Mouse (Mus musculus): ENCODE data around the gene Elk4. TPM values are rescaled to one million over a fixed set of nuclear protein-coding genes. Genes with fewer than 3 reads are reported as not detected.

The Elk4 gene
- polyA plus RNA-seq, 1 experiment from 2014 or later: 17.1 TPM

GRCm38 (mm10) chr1:131976886-131977285 lies 30.5 kb upstream of the Elk4 start:
- Histone ChIP-seq H3K4me2 (ENCODE audit: low read length) (no peak overlapping the region), H3K4me3 (replicated peaks; ENCODE audit: low read depth, low read length) (no peak overlapping the region), H3K27ac (replicated peaks; ENCODE audit: low read depth, low read length) (no peak overlapping the region), H3K9me3 (ENCODE audit: control insufficient read depth, low read length) (no peaks in the 10 kb centered on the region), H3K4me1 (ENCODE audit: control insufficient read depth, insufficient read depth, low read length) (peaks cover 19% of the 10 kb centered on the region), H3K9ac (replicated peaks; ENCODE audit: low read length) (no peak overlapping the region), H3K27me3 (ENCODE audit: control insufficient read depth, insufficient read depth, low read length) (no peaks in the 10 kb centered on the region), H3K36me3 (ENCODE audit: control insufficient read depth, insufficient read depth, low read length) (no peaks in the 10 kb centered on the region)
- WGBS: 85% methylated on average over 5 of the region's 5 CpGs
- ATAC-seq (ENCODE audit: low FRiP score, low TSS enrichment) (no peak), DNase-seq (no peak)

GRCm38 (mm10) chr1:131980471-131980870 lies 26.9 kb upstream of the Elk4 start:
- Histone ChIP-seq H3K4me3 (replicated peaks; ENCODE audit: low read depth, low read length) (no peak overlapping the region), H3K4me2 (ENCODE audit: low read length) (no peak overlapping the region), H3K27me3 (ENCODE audit: control insufficient read depth, insufficient read depth, low read length) (no peaks in the 10 kb centered on the region), H3K36me3 (ENCODE audit: control insufficient read depth, insufficient read depth, low read length) (no peaks in the 10 kb centered on the region), H3K9ac (replicated peaks; ENCODE audit: low read length) (no peak overlapping the region), H3K27ac (replicated peaks; ENCODE audit: low read depth, low read length) (no peak overlapping the region), H3K9me3 (ENCODE audit: control insufficient read depth, low read length) (no peaks in the 10 kb centered on the region), H3K4me1 (ENCODE audit: control insufficient read depth, insufficient read depth, low read length) (no peaks in the 10 kb centered on the region)
- WGBS: 30% methylated on average over 2 of the region's 2 CpGs
- DNase-seq (no peak), ATAC-seq (ENCODE audit: low FRiP score, low TSS enrichment) (no peak)

- ATAC-seq (ENCODE audit: low FRiP score, low TSS enrichment): peak; percentile 61
- Histone ChIP-seq H3K36me3 (ENCODE audit: control insufficient read depth, insufficient read depth, low read length) (no peaks in the 10 kb centered on the region), H3K4me2 (ENCODE audit: low read length) (no peak overlapping the region), H3K9me3 (ENCODE audit: control insufficient read depth, low read length) (no peaks in the 10 kb centered on the region), H3K27ac (replicated peaks; ENCODE audit: low read depth, low read length) (no peak overlapping the region), H3K4me1 (ENCODE audit: control insufficient read depth, insufficient read depth, low read length) (no peaks in the 10 kb centered on the region), H3K4me3 (replicated peaks; ENCODE audit: low read depth, low read length) (no peak overlapping the region), H3K27me3 (ENCODE audit: control insufficient read depth, insufficient read depth, low read length) (no peaks in the 10 kb centered on the region), H3K9ac (replicated peaks; ENCODE audit: low read length) (no peak overlapping the region)
- 45% methylated on average over 12 of the region's 12 CpGs for WGBS
- peak; percentile 89 for DNase-seq
Observed at GRCm38 (mm10) chr1:131981378-131982013, 25.9 kb upstream of the Elk4 start.

GRCm38 (mm10) chr1:131982907-131983306 lies 24.5 kb upstream of the Elk4 start:
- WGBS: 19% methylated on average over 5 of the region's 5 CpGs
- peak; percentile 88 for DNase-seq

GRCm38 (mm10) chr1:131983806-131984205 lies 23.6 kb upstream of the Elk4 start:
- ATAC-seq (ENCODE audit: low FRiP score, low TSS enrichment): no peak
- no peaks in the 10 kb centered on the region for H3K27me3 ChIP-seq (ENCODE audit: control insufficient read depth, insufficient read depth, low read length)
- H3K27ac ChIP-seq (replicated peaks; ENCODE audit: low read depth, low read length): no peak overlapping the region
- no peaks in the 10 kb centered on the region for H3K9me3 ChIP-seq (ENCODE audit: control insufficient read depth, low read length)
- WGBS: 85% methylated on average over 2 of the region's 2 CpGs
- H3K36me3 ChIP-seq (ENCODE audit: control insufficient read depth, insufficient read depth, low read length): no peaks in the 10 kb centered on the region
- no peaks in the 10 kb centered on the region for H3K4me1 ChIP-seq (ENCODE audit: control insufficient read depth, insufficient read depth, low read length)
- no peak overlapping the region for H3K4me3 ChIP-seq (replicated peaks; ENCODE audit: low read depth, low read length)
- no peak for DNase-seq
- no peak overlapping the region for H3K4me2 ChIP-seq (ENCODE audit: low read length)
- no peak overlapping the region for H3K9ac ChIP-seq (replicated peaks; ENCODE audit: low read length)

More at GRCm38 (mm10) chr1:131982907-131983306, 24.5 kb upstream of the Elk4 start:
- H3K4me1 ChIP-seq (ENCODE audit: control insufficient read depth, insufficient read depth, low read length): no peaks in the 10 kb centered on the region
- peak; percentile 31; the same call in 1 of the 2 replicates for ATAC-seq (ENCODE audit: low FRiP score, low TSS enrichment)
- H3K27ac ChIP-seq (replicated peaks; ENCODE audit: low read depth, low read length): no peak overlapping the region
- no peak overlapping the region for H3K9ac ChIP-seq (replicated peaks; ENCODE audit: low read length)
- H3K4me3 ChIP-seq (replicated peaks; ENCODE audit: low read depth, low read length): no peak overlapping the region
- H3K27me3 ChIP-seq (ENCODE audit: control insufficient read depth, insufficient read depth, low read length): no peaks in the 10 kb centered on the region
- H3K9me3 ChIP-seq (ENCODE audit: control insufficient read depth, low read length): no peaks in the 10 kb centered on the region
- no peaks in the 10 kb centered on the region for H3K36me3 ChIP-seq (ENCODE audit: control insufficient read depth, insufficient read depth, low read length)
- no peak overlapping the region for H3K4me2 ChIP-seq (ENCODE audit: low read length)

GRCm38 (mm10) chr1:131987432-131987831 lies 20.0 kb upstream of the Elk4 start:
- no peak overlapping the region for H3K27ac ChIP-seq (replicated peaks; ENCODE audit: low read depth, low read length)
- DNase-seq: no peak
- H3K9ac ChIP-seq (replicated peaks; ENCODE audit: low read length): no peak overlapping the region
- H3K27me3 ChIP-seq (ENCODE audit: control insufficient read depth, insufficient read depth, low read length): no peaks in the 10 kb centered on the region
- H3K4me2 ChIP-seq (ENCODE audit: low read length): no peak overlapping the region
- no peaks in the 10 kb centered on the region for H3K9me3 ChIP-seq (ENCODE audit: control insufficient read depth, low read length)
- no peak overlapping the region for H3K4me3 ChIP-seq (replicated peaks; ENCODE audit: low read depth, low read length)
- 59% methylated on average over 15 of the region's 15 CpGs for WGBS
- no peak for ATAC-seq (ENCODE audit: low FRiP score, low TSS enrichment)
- no peaks in the 10 kb centered on the region for H3K4me1 ChIP-seq (ENCODE audit: control insufficient read depth, insufficient read depth, low read length)
- H3K36me3 ChIP-seq (ENCODE audit: control insufficient read depth, insufficient read depth, low read length): no peaks in the 10 kb centered on the region

GRCm38 (mm10) chr1:131989476-131989875 lies 17.9 kb upstream of the Elk4 start:
- ATAC-seq (ENCODE audit: low FRiP score, low TSS enrichment) (no peak), DNase-seq (no peak)
- H3K4me1 ChIP-seq (ENCODE audit: control insufficient read depth, insufficient read depth, low read length): no peaks in the 10 kb centered on the region
- no peak overlapping the region for H3K4me2 ChIP-seq (ENCODE audit: low read length)
- 75% methylated on average over 4 of the region's 4 CpGs for WGBS
- no peaks in the 10 kb centered on the region for H3K36me3 ChIP-seq (ENCODE audit: control insufficient read depth, insufficient read depth, low read length)
- H3K27ac ChIP-seq (replicated peaks; ENCODE audit: low read depth, low read length): no peak overlapping the region
- H3K4me3 ChIP-seq (replicated peaks; ENCODE audit: low read depth, low read length): no peak overlapping the region
- no peaks in the 10 kb centered on the region for H3K9me3 ChIP-seq (ENCODE audit: control insufficient read depth, low read length)
- no peaks in the 10 kb centered on the region for H3K27me3 ChIP-seq (ENCODE audit: control insufficient read depth, insufficient read depth, low read length)
- no peak overlapping the region for H3K9ac ChIP-seq (replicated peaks; ENCODE audit: low read length)

- ATAC-seq (ENCODE audit: low FRiP score, low TSS enrichment): no peak
- H3K36me3 ChIP-seq (ENCODE audit: control insufficient read depth, insufficient read depth, low read length): no peaks in the 10 kb centered on the region
- H3K27ac ChIP-seq (replicated peaks; ENCODE audit: low read depth, low read length): no peak overlapping the region
- 93% methylated on average over 9 of the region's 9 CpGs for WGBS
- no peaks in the 10 kb centered on the region for H3K4me1 ChIP-seq (ENCODE audit: control insufficient read depth, insufficient read depth, low read length)
- H3K9me3 ChIP-seq (ENCODE audit: control insufficient read depth, low read length): no peaks in the 10 kb centered on the region
- H3K4me3 ChIP-seq (replicated peaks; ENCODE audit: low read depth, low read length): no peak overlapping the region
- H3K27me3 ChIP-seq (ENCODE audit: control insufficient read depth, insufficient read depth, low read length): no peaks in the 10 kb centered on the region
- H3K4me2 ChIP-seq (ENCODE audit: low read length): no peak overlapping the region
- no peak for DNase-seq
- no peak overlapping the region for H3K9ac ChIP-seq (replicated peaks; ENCODE audit: low read length)
Observed at GRCm38 (mm10) chr1:131990083-131990760, 17.2 kb upstream of the Elk4 start.

GRCm38 (mm10) chr1:131992561-131993001 lies 14.8 kb upstream of the Elk4 start:
- Histone ChIP-seq H3K9me3 (ENCODE audit: control insufficient read depth, low read length) (no peaks in the 10 kb centered on the region), H3K27ac (replicated peaks; ENCODE audit: low read depth, low read length) (no peak overlapping the region), H3K27me3 (ENCODE audit: control insufficient read depth, insufficient read depth, low read length) (no peaks in the 10 kb centered on the region), H3K36me3 (ENCODE audit: control insufficient read depth, insufficient read depth, low read length) (no peaks in the 10 kb centered on the region), H3K4me1 (ENCODE audit: control insufficient read depth, insufficient read depth, low read length) (no peaks in the 10 kb centered on the region), H3K4me2 (ENCODE audit: low read length) (no peak overlapping the region), H3K4me3 (replicated peaks; ENCODE audit: low read depth, low read length) (no peak overlapping the region), H3K9ac (replicated peaks; ENCODE audit: low read length) (no peak overlapping the region)
- 85% methylated on average over 7 of the region's 7 CpGs for WGBS
- no peak for ATAC-seq (ENCODE audit: low FRiP score, low TSS enrichment)
- no peak for DNase-seq

Measured in midbrain, embryonic 14.5 days (tissue).